Mouse (Mus musculus) brain, embryonic 14.5 days (tissue): ENCODE results near the gene Pdgfd.

Experiments
- CTCF ChIP-seq: fragments of 200-500 bp; IDR thresholded peaks from 2 replicates; pipeline ENCODE4 v1.5.1; 2012; ENCODE audit warnings: inconsistent platforms, mild to moderate bottlenecking, moderate library complexity, borderline replicate concordance; ENCODE audit not compliant: insufficient read depth, insufficient read length; ENCODE audit errors: extremely low read depth
- POLR2A ChIP-seq: fragments of 200-500 bp; IDR thresholded peaks from 2 replicates; pipeline ENCODE4 v1.6.1; 2012; ENCODE audit warnings: mild to moderate bottlenecking, inconsistent platforms, borderline replicate concordance; ENCODE audit not compliant: poor library complexity, insufficient read depth, insufficient read length, severe bottlenecking; ENCODE audit errors: extremely low read depth

DNA sequence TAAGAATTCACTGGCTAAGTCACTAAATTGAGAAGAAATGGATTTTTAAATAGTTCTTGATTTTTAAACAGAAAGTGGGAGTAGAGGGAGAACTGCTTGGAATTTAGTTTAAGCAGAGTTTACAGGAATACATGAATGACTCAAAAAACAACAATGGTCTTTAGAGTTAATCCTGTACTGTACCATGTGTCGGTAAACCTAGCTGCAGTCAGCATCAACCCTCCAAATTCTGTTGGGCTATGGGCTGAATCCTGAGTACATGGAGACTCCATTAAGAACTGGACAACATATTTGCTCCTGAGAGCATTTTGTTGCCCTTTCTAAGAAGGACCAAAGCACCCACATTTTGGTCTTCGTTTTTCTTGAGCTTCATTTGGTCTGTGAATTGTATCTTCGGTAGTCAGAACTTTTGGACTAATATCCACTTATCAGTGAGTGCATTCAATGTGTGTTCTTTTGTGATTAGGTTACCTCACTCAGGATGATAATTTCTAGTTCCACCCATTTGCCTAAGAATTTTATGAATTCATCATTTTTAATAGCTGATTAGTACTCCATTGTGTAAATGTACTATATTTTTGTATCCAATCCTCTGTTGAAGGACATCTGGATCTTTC, 14.0 kb downstream of the Pdgfd start:
- no peak for TF ChIP-seq CTCF
- TF ChIP-seq POLR2A, result no peak
